Mouse (Mus musculus) liver, embryonic 14.5 days (tissue): Measurements from ENCODE around the gene Rbp4. TPM values are rescaled to one million over a fixed set of nuclear protein-coding genes. Genes with fewer than 3 reads are reported as not detected.

Source experiments
- ATAC-seq: fragments of 200-750 bp; cut with Nextera tagmentation; 2 replicates; pipeline ENCODE4 v1.8.0; 2017; ENCODE audit warnings: moderate number of reproducible peaks, mild to moderate bottlenecking, moderate library complexity; ENCODE audit not compliant: insufficient read depth
- DNase-seq, 3 experiments: peaks; one replicate each; pipeline ENCODE4 v3.0.0-alpha.2; 2012 to 2013; ENCODE audit warnings: low read depth in 3 of 3, low spot score in 3 of 3
- H3K27ac ChIP-seq: fragments of 300-500 bp; sonication (generic); 2 replicates; pipeline ENCODE4 v1.5.1; 2014; ENCODE audit warnings: moderate library complexity, mild to moderate bottlenecking, control low read depth, inconsistent platforms
- H3K27me3 ChIP-seq: fragments of 300-500 bp; sonication (generic); 2 replicates; pipeline ENCODE4 v1.6.1; 2014; ENCODE audit warnings: mild to moderate bottlenecking, low read length, moderate library complexity; ENCODE audit not compliant: control insufficient read depth, insufficient read depth
- H3K36me3 ChIP-seq: fragments of 300-500 bp; sonication (generic); replicated peaks from 2 replicates; pipeline ENCODE4 v1.6.1; 2014; ENCODE audit warnings: low read depth; ENCODE audit not compliant: control insufficient read depth, insufficient read depth
- H3K4me1 ChIP-seq, 2 experiments: fragments of 200-500 bp in 1 of 2; fragments of 300-500 bp in 1 of 2; sonication (generic) in 1 of 2; replicated peaks; 2 replicates each; pipeline ENCODE4 v1.6.1; 2012 to 2014; ENCODE audit warnings: antibody characterized with exemption in 1 of 2, inconsistent platforms in 1 of 2, low read length in 1 of 2; ENCODE audit not compliant: control insufficient read depth in 2 of 2, insufficient read depth in 2 of 2
- H3K4me2 ChIP-seq: fragments of 300-500 bp; sonication (generic); 2 replicates; pipeline ENCODE4 v1.6.1; 2014; ENCODE audit warnings: low read depth, mild to moderate bottlenecking, control low read depth, moderate library complexity
- H3K4me3 ChIP-seq, 2 experiments: fragments of 200-500 bp in 1 of 2; fragments of 300-500 bp in 1 of 2; sonication (generic) in 1 of 2; 2 replicates each; pipeline ENCODE4 v1.5.1; 2012 to 2014; ENCODE audit warnings: low read depth in 2 of 2, low read length in 2 of 2, mild to moderate bottlenecking in 2 of 2, control low read depth in 1 of 2, inconsistent platforms in 1 of 2, moderate library complexity in 1 of 2; ENCODE audit not compliant: insufficient read depth in 1 of 2
- H3K9ac ChIP-seq: fragments of 300-500 bp; sonication (generic); replicated peaks from 2 replicates; pipeline ENCODE4 v1.6.1; 2014; ENCODE audit warnings: mild to moderate bottlenecking, control low read depth, moderate library complexity
- H3K9me3 ChIP-seq: fragments of 300-500 bp; sonication (generic); 2 replicates; pipeline ENCODE4 v1.6.1; 2016; ENCODE audit warnings: low read length, mixed read lengths; ENCODE audit not compliant: control insufficient read depth
- CTCF ChIP-seq: IDR thresholded peaks from 2 replicates; pipeline ENCODE4 v1.5.1; 2016; ENCODE audit warnings: antibody characterized with exemption, low read depth, control low read depth
- EP300 ChIP-seq: IDR thresholded peaks from 2 replicates; pipeline ENCODE4 v1.6.1; 2016; ENCODE audit warnings: antibody characterized with exemption, low read depth
- WGBS: fragments of 180-500 bp; shearing (Covaris S2); extraction: QIAGEN DNeasy Blood & Tissue Kit; methylation state at CpG from one replicate; pipeline ENCODE4 v1.1.7; 2014; ENCODE audit not compliant: insufficient replicate concordance; 5-methylcytosine and 5-hydroxymethylcytosine counted together
- polyA plus RNA-seq, 2 experiments: library from polyadenylated mRNA; depleted of rRNA in 1 of 2; stranded (reverse) in 1 of 2; unstranded in 1 of 2; fragments of >200 nt; fragmentation: Nextera tagmentation in 1 of 2; extraction: Ambion mirVana in 1 of 2; gene quantifications; 2 replicates each; pipeline versions ENCODE4 v1.2.1 to v1.2.3; 2012 to 2014

Gene Rbp4
- polyA plus RNA-seq, 2 experiments: 801 to 1,536 TPM

- Histone ChIP-seq H3K4me2 (no peak overlapping the region), H3K9ac (no peak overlapping the region), H3K4me1 (no peaks in the 10 kb centered on the region; a peak in 1 of 4 replicates), H3K27ac (no peak overlapping the region), H3K36me3 (no peaks in the 10 kb centered on the region), H3K9me3 (no peaks in the 10 kb centered on the region), H3K27me3 (no peaks in the 10 kb centered on the region), H3K4me3 (no peak overlapping the region)
- ATAC-seq: no peak
- TF ChIP-seq CTCF (no peak), EP300 (no peak)
- WGBS: 69% methylated on average over 15 of the region's 15 CpGs
- no peak for DNase-seq
Observed at GRCm38 (mm10) chr19:38109506-38110242, 15.4 kb downstream of the Rbp4 start.

- H3K36me3 ChIP-seq: no peaks in the 10 kb centered on the region
- no peak overlapping the region for H3K4me2 ChIP-seq
- no peak overlapping the region for H3K4me3 ChIP-seq
- TF ChIP-seq EP300: no peak
- TF ChIP-seq CTCF: no peak
- no peak overlapping the region for H3K9ac ChIP-seq
- ATAC-seq: no peak
- no peaks in the 10 kb centered on the region for H3K9me3 ChIP-seq
- H3K27me3 ChIP-seq: no peaks in the 10 kb centered on the region
- WGBS: 65% methylated on average over 4 of the region's 4 CpGs
- no peak overlapping the region for H3K27ac ChIP-seq
- H3K4me1 ChIP-seq: no peaks in the 10 kb centered on the region
- DNase-seq: no peak
Observed at GRCm38 (mm10) chr19:38107871-38108270, 17.2 kb downstream of the Rbp4 start.

GRCm38 (mm10) chr19:38096858-38097758 lies 28.0 kb downstream of the Rbp4 start, which contains the start of gene Ffar4:
Gene Ffar4 (plus strand): TSS chr19:38097071.
- peak within 1 kb of the TSS; percentile 36 for H3K4me2 ChIP-seq
- H3K27ac ChIP-seq: no peak within 1 kb of the TSS
- H3K4me1 ChIP-seq: no peaks in the 10 kb centered on the region
- no peak within 1 kb of the TSS; a peak in 1 of 4 replicates for H3K4me3 ChIP-seq
- peaks cover 25% of the 10 kb centered on the region for H3K27me3 ChIP-seq
- 2% methylated on average over 77 of the region's 77 CpGs for WGBS
- no peaks in the 10 kb centered on the region for H3K36me3 ChIP-seq
- DNase-seq: no peak
- no peaks in the 10 kb centered on the region for H3K9me3 ChIP-seq
- no peak for TF ChIP-seq CTCF
- no peak for TF ChIP-seq EP300
- ATAC-seq: no peak
- no peak within 1 kb of the TSS for H3K9ac ChIP-seq

GRCm38 (mm10) chr19:38096231-38096630 lies 28.9 kb downstream of the Rbp4 start:
- WGBS: 8% methylated on average over 4 of the region's 4 CpGs
- no peak overlapping the region for H3K4me2 ChIP-seq
- no peak overlapping the region for H3K27ac ChIP-seq
- no peak overlapping the region for H3K9ac ChIP-seq
- TF ChIP-seq CTCF (no peak), EP300 (no peak)
- ATAC-seq (no peak), DNase-seq (no peak)
- no peaks in the 10 kb centered on the region for H3K36me3 ChIP-seq
- H3K4me1 ChIP-seq: no peaks in the 10 kb centered on the region
- H3K9me3 ChIP-seq: no peaks in the 10 kb centered on the region
- H3K27me3 ChIP-seq: peaks cover 25% of the 10 kb centered on the region
- H3K4me3 ChIP-seq: no peak overlapping the region

GRCm38 (mm10) chr19:38091512-38091985 lies 33.5 kb downstream of the Rbp4 start:
- H3K4me1 ChIP-seq: no peaks in the 10 kb centered on the region
- ATAC-seq (no peak), DNase-seq (no peak)
- no peak overlapping the region for H3K4me3 ChIP-seq
- no peaks in the 10 kb centered on the region for H3K36me3 ChIP-seq
- H3K4me2 ChIP-seq: no peak overlapping the region
- no peak overlapping the region for H3K27ac ChIP-seq
- TF ChIP-seq CTCF (no peak), EP300 (no peak)
- no peak overlapping the region for H3K9ac ChIP-seq
- 39% methylated on average over 4 of the region's 4 CpGs for WGBS
- peaks cover 5% of the 10 kb centered on the region for H3K27me3 ChIP-seq
- H3K9me3 ChIP-seq: no peaks in the 10 kb centered on the region
